In genomic region chr1:121546844-121547243, GRCm38 (mm10) we compare ENCODE assay signal across 24 mouse cellular contexts. TPM values are rescaled to one million over a fixed set of nuclear protein-coding genes. Genes with fewer than 3 reads are reported as not detected.
DNase-seq lines count a peak whose midpoint lies in the region; ATAC-seq lines count a peak whose summit lies in the region.
"Had no signal": no experiment of that assay in that cellular context is flagged by ENCODE, and none has a peak within 500 bp of the region (broad histone marks: within the 10 kb centered on the region; RNA-seq: fewer than 3 reads in every experiment).

No protein-coding gene starts in this region.

- intact Hi-C loops in left cerebral cortex, postnatal 25 days (cut with DNase I): loop anchor here (10.0 kb wide), 1 partner anchor 962 kb away; no protein-coding TSS in a partner anchor
- intact Hi-C loops in left cerebral cortex, postnatal 4 days (cut with DNase I): no loop called here

- peak; percentile 69 for ATAC-seq in frontal cortex, adult (ENCODE audit: low TSS enrichment)
- ATAC-seq: activated CD4-positive, CD25-positive, alpha-beta regulatory T cell, adult 4 months; forebrain, embryonic 14.5 days; forebrain, postnatal 0 days; hindbrain, postnatal 0 days had no signal

- no peak for DNase-seq in frontal cortex, postnatal 14 days (ENCODE audit: low spot score in 2 of 2)
- peak; percentile 34 to 69 for DNase-seq in left cerebral cortex, postnatal 25 days (ENCODE audit: low spot score in 2 of 2)
- DNase-seq in left cerebral cortex, postnatal 4 days: no peak
- DNase-seq in right cerebral cortex, adult 2 months (ENCODE audit: low spot score in 2 of 2): peak; percentile 38 to 39
- no peak for DNase-seq in right cerebral cortex, postnatal 10 days (ENCODE audit: low spot score in 2 of 2)
- no peak for DNase-seq in adrenal gland, postnatal 10 days
- DNase-seq: adrenal gland, adult 8-10 months; adrenal gland, postnatal 36 days; cerebellum, adult 11 months; cerebellum, adult 2 months; cerebellum, adult 9-11 months; cerebellum, postnatal 25 days; forebrain, postnatal 0 days; gastrocnemius, adult 2 months; gastrocnemius, postnatal 14 days; heart, adult 18-20 months; heart, postnatal 10 days; heart, postnatal 4 days had no signal

RNA-seq across cellular contexts. Expression of gene Htr5b, which starts 18.6 kb away (rescaled TPM):
- total RNA-seq in left cerebral cortex, postnatal 25 days (2021): 1 to 10 TPM; 1.5 to 4.3 TPM
- 1 to 10 TPM; 1.7 to 2.7 TPM for total RNA-seq in left cerebral cortex, postnatal 4 days (2021)
- total RNA-seq in adrenal gland, postnatal 10 days (2021): not detected
- total RNA-seq: adrenal gland, adult 8-10 months; adrenal gland, postnatal 36 days; common myeloid progenitor, adult 5-6 weeks; gastrocnemius, adult 2 months; gastrocnemius, postnatal 14 days; gastrocnemius, postnatal 4 days; heart, adult 18-20 months; heart, postnatal 10 days; heart, postnatal 4 days had no signal

RNA-seq across cellular contexts. Expression of gene Ddx18, which starts 20.9 kb away (rescaled TPM):
- total RNA-seq in left cerebral cortex, postnatal 25 days (2021): 10 to 100 TPM; 22.9 to 24.5 TPM
- 10 to 100 TPM; 27.6 to 29.0 TPM for total RNA-seq in left cerebral cortex, postnatal 4 days (2021)
- 10 to 100 TPM; 36.6 to 37.7 TPM for total RNA-seq in adrenal gland, postnatal 10 days (2021)

Comparison
In these comparisons a context has a peak if more than half of its experiments do, and no peak if none do; other contexts are left out.
1. DNase-seq: peak in left cerebral cortex, postnatal 25 days (2 of 2) and right cerebral cortex, adult 2 months (2 of 2); none in frontal cortex, postnatal 14 days (0 of 2), left cerebral cortex, postnatal 4 days (single experiment), right cerebral cortex, postnatal 10 days (0 of 2) and adrenal gland, postnatal 10 days (single experiment).